In genomic region chr10:75921726-75922560, GRCm38 (mm10) we compare ENCODE assay signal across 8 mouse cellular contexts. TPM values are rescaled to one million over a fixed set of nuclear protein-coding genes. Genes with fewer than 3 reads are reported as not detected.
DNase-seq lines count a peak whose midpoint lies in the region; ATAC-seq and TF ChIP-seq lines count a peak whose summit lies in the region.

No protein-coding gene starts in this region.

- ATAC-seq in lung, embryonic 14.5 days (ENCODE audit: insufficient read depth): peak; percentile 51
- ATAC-seq in Patski: peak; percentile 49
- peak; percentile 35 for ATAC-seq in erythroblast, adult 5-6 weeks (replicated peaks; ENCODE audit: low FRiP score, poor library complexity, severe bottlenecking)
- ATAC-seq in intestine, postnatal 0 days: no peak

- WGBS in lung, embryonic 14.5 days: 3% methylated on average over 22 of the region's 22 CpGs
- WGBS in intestine, postnatal 0 days: 5% methylated on average over 22 of the region's 22 CpGs
- WGBS in midbrain, embryonic 10.5 days: 8% methylated on average over 22 of the region's 22 CpGs

- TF ChIP-seq CTCF in lung, embryonic 14.5 days (IDR thresholded peaks at IDR 0.05; ENCODE audit: low read depth): no peak
- TF ChIP-seq CTCF in Patski (IDR thresholded peaks at IDR 0.05): no peak
- TF ChIP-seq CTCF in intestine, postnatal 0 days (IDR thresholded peaks at IDR 0.05; ENCODE audit: low read depth): no peak

- peak overlapping the region; percentile 94 for H3K9ac ChIP-seq in lung, embryonic 14.5 days
- H3K9ac ChIP-seq in intestine, postnatal 0 days (ENCODE audit: low read depth, low read length): peak overlapping the region; percentile 86

- peaks cover 46% of the 10 kb centered on the region for H3K36me3 ChIP-seq in lung, embryonic 14.5 days (ENCODE audit: insufficient read depth)
- peaks cover 24% of the 10 kb centered on the region for H3K36me3 ChIP-seq in intestine, postnatal 0 days (ENCODE audit: control insufficient read depth, insufficient read depth)
- peaks cover 54% of the 10 kb centered on the region for H3K36me3 ChIP-seq in midbrain, embryonic 10.5 days

- H3K4me3 ChIP-seq in lung, embryonic 14.5 days (ENCODE audit: low read depth, low read length): peak overlapping the region; percentile 94
- peak overlapping the region; percentile 100 for H3K4me3 ChIP-seq in intestine, postnatal 0 days (ENCODE audit: low read depth, low read length)
- H3K4me3 ChIP-seq in midbrain, embryonic 10.5 days: peak overlapping the region; percentile 91

- in situ Hi-C loops in Patski (cut with MboI; ENCODE audit: low pct_unique_long_range_greater_than_20kb): no loop called here

- no peaks in the 10 kb centered on the region for H3K4me1 ChIP-seq in lung, embryonic 14.5 days (ENCODE audit: insufficient read depth)
- 0 out of 2 replicates have a peak, but pooled peaks cover 3% of the 10 kb centered on the region for H3K4me1 ChIP-seq in intestine, postnatal 0 days (replicated peaks; ENCODE audit: control insufficient read depth, insufficient read depth, low read length)
- peaks cover 38% of the 10 kb centered on the region for H3K4me1 ChIP-seq in midbrain, embryonic 10.5 days

- H3K9me3 ChIP-seq in lung, embryonic 14.5 days (ENCODE audit: low read depth, low read length): no peaks in the 10 kb centered on the region
- H3K9me3 ChIP-seq in intestine, postnatal 0 days (ENCODE audit: control insufficient read depth): no peaks in the 10 kb centered on the region
- no peaks in the 10 kb centered on the region for H3K9me3 ChIP-seq in midbrain, embryonic 10.5 days (replicated peaks)

- CTCF ChIA-PET in Patski (lab: Charles Lee): interaction anchor here (0.9 to 2.3 kb wide), 4 partner anchors 8 to 30 kb away, joined by 3 to 7 read pairs (median 4); no protein-coding TSS in a partner anchor

- H3K27me3 ChIP-seq in lung, embryonic 14.5 days (ENCODE audit: insufficient read depth, low read length): no peaks in the 10 kb centered on the region
- no peaks in the 10 kb centered on the region for H3K27me3 ChIP-seq in Patski
- no peaks in the 10 kb centered on the region for H3K27me3 ChIP-seq in intestine, postnatal 0 days (replicated peaks; ENCODE audit: control insufficient read depth, insufficient read depth, low read length)
- H3K27me3 ChIP-seq in midbrain, embryonic 10.5 days (ENCODE audit: low read depth, poor library complexity, severe bottlenecking): no peaks in the 10 kb centered on the region

- H3K27ac ChIP-seq in lung, embryonic 14.5 days (ENCODE audit: low read depth): peak overlapping the region; percentile 94
- peak overlapping the region; percentile 88; the same call in 1 of the 2 replicates for H3K27ac ChIP-seq in intestine, postnatal 0 days (ENCODE audit: low read depth, low read length)
- H3K27ac ChIP-seq in midbrain, embryonic 10.5 days (replicated peaks): peak overlapping the region; percentile 99

- H3K4me2 ChIP-seq in lung, embryonic 14.5 days: peak overlapping the region; percentile 91
- H3K4me2 ChIP-seq in intestine, postnatal 0 days (replicated peaks; ENCODE audit: low read depth): peak overlapping the region; percentile 82

- POLR2A ChIA-PET in Patski (lab: Charles Lee): interaction anchor here (0.7 to 2.7 kb wide), 7 partner anchors 9 to 176 kb away, joined by 3 to 29 read pairs (median 4); partner anchors contain the start of genes Chchd10 and Mmp11

- peak; percentile 45 for DNase-seq in lung, embryonic 14.5 days
- DNase-seq in lung, postnatal 14 days: no peak
- DNase-seq in Patski (ENCODE audit: low read depth, low spot score): no peak
- DNase-seq in midbrain, embryonic 10.5 days (ENCODE audit: low spot score): no peak
- no peak for DNase-seq in gastrocnemius, adult 18-20 months (ENCODE audit: low spot score)
- no peak for DNase-seq in frontal cortex, postnatal 25 days (ENCODE audit: low spot score in 2 of 2)

RNA-seq across cellular contexts. Expression of gene Smarcb1, which starts 0.5 kb away (rescaled TPM):
- 199 and 219 TPM in 2 replicates for polyA plus RNA-seq in lung, embryonic 14.5 days (2014; fragmentation: Nextera tagmentation; extraction: Ambion mirVana)
- 107 TPM for polyA plus RNA-seq in Patski (2021)
- 9.4 and 16.9 TPM in 2 replicates for total RNA-seq in erythroblast, adult 5-6 weeks (2015; ENCODE audit: low replicate concordance)
- 15.7 and 16.7 TPM in 2 replicates for total RNA-seq in erythroblast, adult 5-6 weeks (2017; ENCODE audit: low replicate concordance)
- 54.9 and 58.1 TPM in 2 replicates for polyA plus RNA-seq in intestine, postnatal 0 days (2015; fragmentation: Nextera tagmentation; extraction: Ambion mirVana)
- 294 and 296 TPM in 2 replicates for polyA plus RNA-seq in midbrain, embryonic 10.5 days (2016; fragmentation: Nextera tagmentation; extraction: Ambion mirVana)
- total RNA-seq in gastrocnemius, adult 18-20 months (2021): 10 to 100 TPM; 14.2 to 16.6 TPM

RNA-seq across cellular contexts. Expression of gene Chchd10, which starts 11.0 kb away (rescaled TPM):
- polyA plus RNA-seq in lung, embryonic 14.5 days (2014; fragmentation: Nextera tagmentation; extraction: Ambion mirVana): 24.3 and 35.2 TPM in 2 replicates
- polyA plus RNA-seq in Patski (2021): 362 TPM
- 33.2 and 46.5 TPM in 2 replicates for total RNA-seq in erythroblast, adult 5-6 weeks (2015; ENCODE audit: low replicate concordance)
- total RNA-seq in erythroblast, adult 5-6 weeks (2017; ENCODE audit: low replicate concordance): 27.2 and 33.2 TPM in 2 replicates
- polyA plus RNA-seq in intestine, postnatal 0 days (2015; fragmentation: Nextera tagmentation; extraction: Ambion mirVana): 308 and 334 TPM in 2 replicates
- 6.9 and 7.5 TPM in 2 replicates for polyA plus RNA-seq in midbrain, embryonic 10.5 days (2016; fragmentation: Nextera tagmentation; extraction: Ambion mirVana)
- 1,000 to 10,000 TPM; 1,419 to 1,763 TPM for total RNA-seq in gastrocnemius, adult 18-20 months (2021)

RNA-seq across cellular contexts. Expression of gene Mmp11, which starts 14.4 kb away (rescaled TPM):
- polyA plus RNA-seq in lung, embryonic 14.5 days (2014; fragmentation: Nextera tagmentation; extraction: Ambion mirVana): 61.8 and 61.9 TPM in 2 replicates
- 67.8 TPM for polyA plus RNA-seq in Patski (2021)
- not detected in 2 replicates for total RNA-seq in erythroblast, adult 5-6 weeks (2015; ENCODE audit: low replicate concordance)
- 1.1 TPM in 1 of 2 replicates, not detected in the other for total RNA-seq in erythroblast, adult 5-6 weeks (2017; ENCODE audit: low replicate concordance)
- polyA plus RNA-seq in intestine, postnatal 0 days (2015; fragmentation: Nextera tagmentation; extraction: Ambion mirVana): 8.7 and 9.2 TPM in 2 replicates
- 23.7 and 38.2 TPM in 2 replicates for polyA plus RNA-seq in midbrain, embryonic 10.5 days (2016; fragmentation: Nextera tagmentation; extraction: Ambion mirVana)
- 1 to 10 TPM; 1.8 to 2.6 TPM for total RNA-seq in gastrocnemius, adult 18-20 months (2021)

RNA-seq across cellular contexts. Expression of gene Gm867, which starts 18.5 kb away (rescaled TPM):
- 0.30 and 0.39 TPM in 2 replicates for polyA plus RNA-seq in lung, embryonic 14.5 days (2014; fragmentation: Nextera tagmentation; extraction: Ambion mirVana)
- polyA plus RNA-seq in Patski (2021): 0.05 TPM
- total RNA-seq in erythroblast, adult 5-6 weeks (2015; ENCODE audit: low replicate concordance): 91.3 and 110 TPM in 2 replicates
- 27.6 and 34.8 TPM in 2 replicates for total RNA-seq in erythroblast, adult 5-6 weeks (2017; ENCODE audit: low replicate concordance)
- not detected in 2 replicates for polyA plus RNA-seq in intestine, postnatal 0 days (2015; fragmentation: Nextera tagmentation; extraction: Ambion mirVana)
- polyA plus RNA-seq in midbrain, embryonic 10.5 days (2016; fragmentation: Nextera tagmentation; extraction: Ambion mirVana): 0.52 and 0.58 TPM in 2 replicates
- not detected for total RNA-seq in gastrocnemius, adult 18-20 months (2021)

RNA-seq across cellular contexts. Expression of gene Vpreb3, which starts 20.9 kb away (rescaled TPM):
- polyA plus RNA-seq in lung, embryonic 14.5 days (2014; fragmentation: Nextera tagmentation; extraction: Ambion mirVana): 0.63 and 0.87 TPM in 2 replicates
- polyA plus RNA-seq in Patski (2021): not detected
- total RNA-seq in erythroblast, adult 5-6 weeks (2015; ENCODE audit: low replicate concordance): not detected in 2 replicates
- not detected in 2 replicates for total RNA-seq in erythroblast, adult 5-6 weeks (2017; ENCODE audit: low replicate concordance)
- polyA plus RNA-seq in intestine, postnatal 0 days (2015; fragmentation: Nextera tagmentation; extraction: Ambion mirVana): 0.43 TPM in 1 of 2 replicates, not detected in the other
- 0.24 and 0.39 TPM in 2 replicates for polyA plus RNA-seq in midbrain, embryonic 10.5 days (2016; fragmentation: Nextera tagmentation; extraction: Ambion mirVana)
- not detected for total RNA-seq in gastrocnemius, adult 18-20 months (2021)
